7 mouse cellular contexts compared by ENCODE assay signal in the genomic region with DNA sequence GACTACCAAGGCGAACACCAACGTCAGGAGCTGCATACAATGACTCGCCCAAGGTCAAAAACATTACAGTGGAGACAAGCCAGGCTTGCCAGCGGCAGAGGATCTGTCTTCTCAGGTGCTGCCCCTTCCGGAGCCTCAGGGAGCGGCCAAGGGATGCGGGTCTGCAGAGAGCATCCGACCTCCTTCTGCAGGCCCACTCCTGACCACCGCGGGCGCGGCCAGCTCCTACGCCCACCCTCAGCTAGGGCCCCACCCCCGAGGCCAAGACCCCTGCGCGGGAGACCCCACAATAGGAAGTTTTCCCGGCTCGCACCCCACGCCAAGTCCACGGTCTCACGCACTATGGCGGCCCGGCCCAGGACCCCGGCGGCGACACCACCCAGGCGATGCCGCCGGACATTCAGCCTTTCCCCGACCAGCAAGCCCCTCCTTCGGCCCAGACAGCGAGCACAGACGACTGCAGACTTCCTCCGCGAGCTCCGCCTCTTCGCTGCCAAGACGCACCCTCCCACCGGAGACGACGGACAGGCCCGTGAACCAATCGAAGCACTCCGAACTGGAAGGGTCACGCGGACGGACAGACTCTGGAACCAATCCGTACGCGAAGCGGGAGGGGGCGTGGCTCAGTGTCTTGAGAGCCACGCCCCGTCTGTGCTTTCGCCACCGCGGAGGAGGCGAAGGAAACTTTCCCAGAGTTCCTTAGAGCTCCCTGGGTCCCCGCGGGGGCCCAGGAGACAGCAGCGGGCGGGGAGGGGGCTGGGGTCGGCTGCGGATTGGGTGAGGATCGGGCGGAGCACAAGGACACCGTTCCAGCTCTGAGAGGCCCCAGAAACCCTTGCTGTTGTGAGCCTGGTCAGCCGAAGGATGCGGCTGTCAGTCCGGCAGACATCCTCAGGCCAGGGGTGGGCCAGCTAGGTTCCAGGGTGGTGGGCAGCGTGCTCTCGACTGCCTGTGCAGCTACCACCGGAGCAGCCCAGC. TPM values are rescaled to one million over a fixed set of nuclear protein-coding genes. Genes with fewer than 3 reads are reported as not detected.
DNase-seq lines count a peak whose midpoint lies in the region; ATAC-seq and TF ChIP-seq lines count a peak whose summit lies in the region.

Gene Fbh1 (minus strand): TSS at position 492 of the 978 bp plus-strand sequence.
Gene Ankrd16 (plus strand): TSS at position 786 of the 978 bp plus-strand sequence.

- peak within 1 kb of the TSS; percentile 78 for H3K4me3 ChIP-seq in embryonic facial prominence, embryonic 10.5 days
- H3K4me3 ChIP-seq in intestine, postnatal 0 days (ENCODE audit: low read depth, low read length): peak within 1 kb of the TSS; percentile 83
- H3K4me3 ChIP-seq in midbrain, embryonic 12.5 days: peak within 1 kb of the TSS; percentile 85
- peak within 1 kb of the TSS; percentile 96 for H3K4me3 ChIP-seq in small intestine, adult 2 months (ENCODE audit: low read depth, low read length)

- peaks cover 29% of the 10 kb centered on the region for H3K36me3 ChIP-seq in embryonic facial prominence, embryonic 10.5 days (replicated peaks)
- peaks cover 10% of the 10 kb centered on the region; the same call in 1 of the 2 replicates for H3K36me3 ChIP-seq in intestine, postnatal 0 days (ENCODE audit: control insufficient read depth, insufficient read depth)
- peaks cover 23% of the 10 kb centered on the region for H3K36me3 ChIP-seq in midbrain, embryonic 12.5 days
- peaks cover 6% of the 10 kb centered on the region for H3K36me3 ChIP-seq in small intestine, adult 2 months (ENCODE audit: control insufficient read depth, insufficient read depth, low read length)

- H3K27ac ChIP-seq in embryonic facial prominence, embryonic 10.5 days (replicated peaks): peak within 1 kb of the TSS; percentile 94
- H3K27ac ChIP-seq in intestine, postnatal 0 days (ENCODE audit: low read depth, low read length): peak within 1 kb of the TSS; percentile 96
- H3K27ac ChIP-seq in midbrain, embryonic 12.5 days (replicated peaks): peak within 1 kb of the TSS; percentile 96
- peak within 1 kb of the TSS; percentile 93 for H3K27ac ChIP-seq in small intestine, adult 2 months (ENCODE audit: insufficient read depth, low read depth, low read length)

- ATAC-seq in intestine, postnatal 0 days: peak; percentile 95
- peak; percentile 96 for ATAC-seq in midbrain, embryonic 12.5 days (ENCODE audit: low FRiP score, low read depth)

- intact Hi-C loops in left cerebral cortex, postnatal 4 days (cut with DNase I): no loop called here

- H3K9ac ChIP-seq in intestine, postnatal 0 days (ENCODE audit: low read depth, low read length): peak within 1 kb of the TSS; percentile 82
- H3K9ac ChIP-seq in midbrain, embryonic 12.5 days (replicated peaks): peak within 1 kb of the TSS; percentile 87

- peaks cover 19% of the 10 kb centered on the region for H3K4me1 ChIP-seq in embryonic facial prominence, embryonic 10.5 days
- 0 out of 2 replicates have a peak, but pooled peaks cover 14% of the 10 kb centered on the region for H3K4me1 ChIP-seq in intestine, postnatal 0 days (replicated peaks; ENCODE audit: control insufficient read depth, insufficient read depth, low read length)
- peaks cover 29% of the 10 kb centered on the region for H3K4me1 ChIP-seq in midbrain, embryonic 12.5 days
- peaks cover 8% of the 10 kb centered on the region; the same call in 1 of the 2 replicates for H3K4me1 ChIP-seq in small intestine, adult 2 months (ENCODE audit: control insufficient read depth, insufficient read depth, insufficient read length, low read length)

- TF ChIP-seq POLR2A in small intestine, adult 2 months (IDR thresholded peaks at IDR 0.05; ENCODE audit: low read depth, low read length): peak; percentile 67; the same call in 1 of the 2 replicates

- H3K4me2 ChIP-seq in intestine, postnatal 0 days (replicated peaks; ENCODE audit: low read depth): peak within 1 kb of the TSS; percentile 96
- peak within 1 kb of the TSS; percentile 88 for H3K4me2 ChIP-seq in midbrain, embryonic 12.5 days (replicated peaks)

- H3K9me3 ChIP-seq in embryonic facial prominence, embryonic 10.5 days: no peaks in the 10 kb centered on the region
- H3K9me3 ChIP-seq in intestine, postnatal 0 days (ENCODE audit: control insufficient read depth): no peaks in the 10 kb centered on the region
- no peaks in the 10 kb centered on the region for H3K9me3 ChIP-seq in midbrain, embryonic 12.5 days

- peak; percentile 100 for DNase-seq in adrenal gland, postnatal 10 days
- peak; percentile 100 for DNase-seq in embryonic facial prominence, embryonic 10.5 days (ENCODE audit: low spot score)
- DNase-seq in gonadal fat pad, adult 2 months (ENCODE audit: low read depth): peak; percentile 99
- DNase-seq in left cerebral cortex, postnatal 4 days: peak; percentile 100

- peak; percentile 39; the same call in 1 of the 2 replicates for TF ChIP-seq CTCF in intestine, postnatal 0 days (IDR thresholded peaks at IDR 0.05; ENCODE audit: low read depth)
- no peak for TF ChIP-seq CTCF in small intestine, adult 2 months (IDR thresholded peaks at IDR 0.05; ENCODE audit: extremely low read depth, insufficient read length, insufficient replicate concordance, low read depth, low read length)

- WGBS in embryonic facial prominence, embryonic 10.5 days: under 1% methylated on average over 73 of the region's 73 CpGs
- WGBS in intestine, postnatal 0 days: under 1% methylated on average over 68 of the region's 73 CpGs
- WGBS in midbrain, embryonic 12.5 days: under 1% methylated on average over 70 of the region's 73 CpGs
- WGBS in small intestine, adult 2 months: under 1% methylated on average over 73 of the region's 73 CpGs

- H3K27me3 ChIP-seq in embryonic facial prominence, embryonic 10.5 days (replicated peaks; ENCODE audit: low read depth, poor library complexity, severe bottlenecking): no peaks in the 10 kb centered on the region
- no peaks in the 10 kb centered on the region for H3K27me3 ChIP-seq in intestine, postnatal 0 days (replicated peaks; ENCODE audit: control insufficient read depth, insufficient read depth, low read length)
- no peaks in the 10 kb centered on the region for H3K27me3 ChIP-seq in midbrain, embryonic 12.5 days
- H3K27me3 ChIP-seq in small intestine, adult 2 months (ENCODE audit: control insufficient read depth, insufficient read depth, low read length): no peaks in the 10 kb centered on the region

RNA-seq across cellular contexts. Expression of gene Fbh1, which starts in this region (rescaled TPM):
- total RNA-seq in adrenal gland, postnatal 10 days (2021): 100 to 1,000 TPM in 1 of 2 experiments, 10 to 100 TPM in 1; 92.3 to 120 TPM
- polyA plus RNA-seq in embryonic facial prominence, embryonic 10.5 days (2016; fragmentation: Nextera tagmentation; extraction: Ambion mirVana): 114 and 115 TPM in 2 replicates
- 51.2 and 60.5 TPM in 2 replicates for polyA plus RNA-seq in gonadal fat pad, adult 2 months (2012; rRNA removed)
- polyA plus RNA-seq in intestine, postnatal 0 days (2015; fragmentation: Nextera tagmentation; extraction: Ambion mirVana): 56.6 and 59.0 TPM in 2 replicates
- total RNA-seq in left cerebral cortex, postnatal 4 days (2021): 10 to 100 TPM; 78.1 to 82.0 TPM
- 154 and 165 TPM in 2 replicates for polyA plus RNA-seq in midbrain, embryonic 12.5 days (2016; fragmentation: Nextera tagmentation; extraction: Ambion mirVana)
- 15.7 and 21.4 TPM in 2 replicates for polyA plus RNA-seq in small intestine, adult 2 months (2012; rRNA removed)

RNA-seq across cellular contexts. Expression of gene Ankrd16, which starts in this region (rescaled TPM):
- 10 to 100 TPM; 36.5 to 59.7 TPM for total RNA-seq in adrenal gland, postnatal 10 days (2021)
- polyA plus RNA-seq in embryonic facial prominence, embryonic 10.5 days (2016; fragmentation: Nextera tagmentation; extraction: Ambion mirVana): 47.2 and 51.6 TPM in 2 replicates
- 78.9 and 84.6 TPM in 2 replicates for polyA plus RNA-seq in gonadal fat pad, adult 2 months (2012; rRNA removed)
- polyA plus RNA-seq in intestine, postnatal 0 days (2015; fragmentation: Nextera tagmentation; extraction: Ambion mirVana): 22.4 and 25.3 TPM in 2 replicates
- 10 to 100 TPM; 75.8 to 76.1 TPM for total RNA-seq in left cerebral cortex, postnatal 4 days (2021)
- 55.0 and 55.5 TPM in 2 replicates for polyA plus RNA-seq in midbrain, embryonic 12.5 days (2016; fragmentation: Nextera tagmentation; extraction: Ambion mirVana)
- 24.9 and 52.1 TPM in 2 replicates for polyA plus RNA-seq in small intestine, adult 2 months (2012; rRNA removed)

Comparison
In these comparisons a context has a peak if more than half of its experiments do, and no peak if none do; other contexts are left out.
1. Peak in every context shown above with its lines: DNase-seq, ATAC-seq, H3K4me3 ChIP-seq and H3K27ac ChIP-seq.